Mouse (Mus musculus): ENCODE data around the gene Rac1.

- TF ChIP-seq POLR2A (IDR thresholded peaks at IDR 0.05; ENCODE audit: borderline replicate concordance, insufficient read depth, low read length) = no peak
- no peak for TF ChIP-seq CTCF (IDR thresholded peaks at IDR 0.05; ENCODE audit: borderline replicate concordance, insufficient read depth, low read depth, low read length)
Measured at GRCm38 (mm10) chr5:143501140-143501539, 26.7 kb downstream of the Rac1 start.
